11 mouse cellular contexts compared by ENCODE assay signal in the genomic region with DNA sequence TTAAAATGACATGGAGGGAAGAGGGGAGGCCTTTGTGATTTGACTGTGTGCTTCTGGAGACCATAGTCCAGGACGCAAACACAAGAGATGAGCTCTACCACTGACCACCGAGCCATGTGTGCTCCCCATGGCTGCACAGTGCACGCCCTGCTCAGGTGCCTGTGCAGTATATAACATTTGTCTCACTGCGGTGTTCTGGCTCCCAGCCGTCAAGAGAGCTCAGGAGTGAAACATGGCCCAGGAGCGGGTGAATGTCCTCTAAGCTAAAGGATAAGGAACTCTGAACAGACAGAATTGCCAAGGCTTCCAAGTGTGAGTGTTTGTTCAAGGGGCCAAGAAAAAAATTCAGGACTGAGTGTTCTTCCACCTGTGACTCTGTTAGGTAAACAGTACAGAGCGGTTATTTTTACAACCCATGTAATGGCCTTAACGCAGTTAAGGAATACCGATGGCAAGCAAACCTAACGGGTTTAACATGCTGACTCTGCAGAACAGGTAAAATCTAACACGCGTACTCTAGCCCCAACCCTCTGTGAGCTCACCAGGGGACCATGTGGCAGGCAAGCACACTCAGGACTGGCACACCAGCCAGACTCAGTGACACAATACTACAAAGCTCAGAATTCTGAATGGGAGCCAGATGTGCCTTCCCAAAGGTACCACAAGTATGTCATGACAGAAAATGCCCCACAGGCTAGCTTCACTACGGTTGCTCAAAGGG. TPM values are rescaled to one million over a fixed set of nuclear protein-coding genes. Genes with fewer than 3 reads are reported as not detected.
A peak's percentile ranks its signal among the peaks of the same experiment; 100 is the strongest.
DNase-seq lines count a peak whose midpoint lies in the region; ATAC-seq lines count a peak whose summit lies in the region.
"Had no signal": no experiment of that assay in that cellular context is flagged by ENCODE, and none has a peak within 500 bp of the region (broad histone marks: within the 10 kb centered on the region; RNA-seq: fewer than 3 reads in every experiment).

No protein-coding gene starts in this region.

- peaks cover 24% of the 10 kb centered on the region for H3K36me3 ChIP-seq in kidney, embryonic 16.5 days (ENCODE audit: insufficient read depth, low read length)
- no peaks in the 10 kb centered on the region for H3K36me3 ChIP-seq in intestine, embryonic 16.5 days (ENCODE audit: control insufficient read depth, insufficient read depth, low read length)

- no peak overlapping the region for H3K4me2 ChIP-seq in kidney, embryonic 16.5 days (replicated peaks; ENCODE audit: low read depth, low read length)
- H3K4me2 ChIP-seq in intestine, embryonic 16.5 days (ENCODE audit: low read depth, low read length): 0 out of 2 replicates have a peak overlapping the region, but pooled peaks have one; percentile 27
- H3K4me2 ChIP-seq: embryonic facial prominence, embryonic 12.5 days; heart, embryonic 12.5 days had no signal

- peak; percentile 34 for DNase-seq in adrenal gland, postnatal 10 days
- no peak for DNase-seq in adrenal gland, postnatal 36 days
- no peak for DNase-seq in kidney, postnatal 14 days
- peak; percentile 79 for DNase-seq in brain, adult 2 months (ENCODE audit: low read depth, low spot score)
- DNase-seq in layer of hippocampus, postnatal 10 days (ENCODE audit: low spot score in 2 of 2): no peak
- DNase-seq in thymus, postnatal 25 days: no peak
- DNase-seq: adrenal gland, adult 8-10 months had no signal

- no peak overlapping the region for H3K27ac ChIP-seq in kidney, embryonic 16.5 days (ENCODE audit: low read length)
- no peak overlapping the region for H3K27ac ChIP-seq in intestine, embryonic 16.5 days (ENCODE audit: low read length)

- H3K9ac ChIP-seq in kidney, embryonic 16.5 days (replicated peaks; ENCODE audit: low read length): peak overlapping the region; percentile 26; the same call in 1 of the 2 replicates
- H3K9ac ChIP-seq in intestine, embryonic 16.5 days (ENCODE audit: low read depth, low read length): peak overlapping the region; percentile 1; the same call in 1 of the 2 replicates
- H3K9ac ChIP-seq: embryonic facial prominence, embryonic 12.5 days; heart, embryonic 12.5 days had no signal

- no peaks in the 10 kb centered on the region for H3K9me3 ChIP-seq in kidney, embryonic 16.5 days (ENCODE audit: low read length)
- H3K9me3 ChIP-seq in intestine, embryonic 16.5 days (ENCODE audit: control insufficient read depth, low read length): no peaks in the 10 kb centered on the region
- H3K9me3 ChIP-seq: embryonic facial prominence, embryonic 12.5 days; heart, embryonic 12.5 days had no signal

- H3K27me3 ChIP-seq in kidney, embryonic 16.5 days (ENCODE audit: insufficient read depth, low read length): no peaks in the 10 kb centered on the region
- no peaks in the 10 kb centered on the region for H3K27me3 ChIP-seq in intestine, embryonic 16.5 days (replicated peaks; ENCODE audit: control insufficient read depth, insufficient read depth, low read length)
- H3K27me3 ChIP-seq: embryonic facial prominence, embryonic 12.5 days; heart, embryonic 12.5 days had no signal

- H3K4me3 ChIP-seq in kidney, embryonic 16.5 days (ENCODE audit: low read length): no peak overlapping the region
- H3K4me3 ChIP-seq in intestine, embryonic 16.5 days (ENCODE audit: low read length): no peak overlapping the region
- H3K4me3 ChIP-seq: embryonic facial prominence, embryonic 12.5 days; heart, embryonic 12.5 days had no signal

- H3K4me1 ChIP-seq in kidney, embryonic 16.5 days (ENCODE audit: insufficient read depth, low read length): peaks cover 50% of the 10 kb centered on the region
- H3K4me1 ChIP-seq in intestine, embryonic 16.5 days (ENCODE audit: control insufficient read depth, insufficient read depth, low read length): peaks cover 54% of the 10 kb centered on the region

- ATAC-seq in kidney, embryonic 16.5 days (ENCODE audit: low FRiP score, low TSS enrichment): no peak
- ATAC-seq in intestine, embryonic 16.5 days: peak; percentile 83

- 42% methylated on average over 13 of the region's 13 CpGs for WGBS in kidney, embryonic 16.5 days
- 43% methylated on average over 13 of the region's 13 CpGs for WGBS in intestine, embryonic 16.5 days

RNA-seq across cellular contexts. Expression of gene Snx18, which starts 21.4 kb away (rescaled TPM):
- 10 to 100 TPM; 30.1 to 30.6 TPM for total RNA-seq in adrenal gland, postnatal 10 days (2021)
- 10 to 100 TPM; 22.1 to 25.7 TPM for total RNA-seq in adrenal gland, postnatal 36 days (2021)
- polyA plus RNA-seq in kidney, embryonic 16.5 days (2015; fragmentation: Nextera tagmentation; extraction: Ambion mirVana): 24.6 and 27.2 TPM in 2 replicates
- polyA plus RNA-seq in intestine, embryonic 16.5 days (2015; fragmentation: Nextera tagmentation; extraction: Ambion mirVana): 10.1 and 11.7 TPM in 2 replicates
- 10 to 100 TPM; 23.4 to 24.7 TPM for total RNA-seq in layer of hippocampus, postnatal 10 days (2021)

Comparison
In these comparisons a context has a peak if more than half of its experiments do, and no peak if none do; other contexts are left out.
1. DNase-seq: peak in adrenal gland, postnatal 10 days (single experiment) and brain, adult 2 months (single experiment); none in adrenal gland, postnatal 36 days (0 of 2), kidney, postnatal 14 days (single experiment), layer of hippocampus, postnatal 10 days (0 of 2) and thymus, postnatal 25 days (single experiment).